Mouse (Mus musculus) gastrocnemius, adult 2 months (tissue): Measurements from ENCODE around the gene Actg1. TPM values are rescaled to one million over a fixed set of nuclear protein-coding genes. Genes with fewer than 3 reads are reported as not detected.

ENCODE experiments used
- DNase-seq: peaks from one replicate; pipeline ENCODE4 v3.0.0; 2022
- H3K27ac ChIP-seq: fragments of 200-600 bp; 2 replicates; pipeline ENCODE4 v1.8.1; 2022; ENCODE audit warnings: mild to moderate bottlenecking
- H3K4me3 ChIP-seq: fragments of 200-600 bp; 2 replicates; pipeline ENCODE4 v1.8.1; 2022; ENCODE audit warnings: mild to moderate bottlenecking, moderate library complexity
- CTCF ChIP-seq: fragments of 200-600 bp; IDR thresholded peaks from 2 replicates; pipeline ENCODE4 v1.8.1; 2022; ENCODE audit warnings: antibody characterized with exemption, mild to moderate bottlenecking, moderate library complexity
- intact Hi-C: fragments of 180-260 bp; cut with DNase I; formaldehyde crosslinking; loops from one replicate; pipeline ENCODE4 v1.15.1; 2025
- total RNA-seq, 2 experiments: library from RNA; stranded (reverse); gene quantifications; 2 replicates each; pipeline ENCODE4 v1.2.3; 2021

Gene Actg1
- total RNA-seq, 2 experiments from 2014 or later, result 201 to 262 TPM

GRCm38 (mm10) chr11:120339978-120340513, 8.3 kb downstream of the Actg1 start:
- Histone ChIP-seq H3K27ac (no peak overlapping the region), H3K4me3 (no peak overlapping the region)
- no peak for DNase-seq
- TF ChIP-seq CTCF, result no peak
- intact Hi-C loops, result loop anchor here (2.0 kb wide), 1 partner anchor 29 kb away; no protein-coding TSS in a partner anchor

- intact Hi-C loops, result no loop called here
- H3K4me3 ChIP-seq, result no peak overlapping the region
- no peak overlapping the region for H3K27ac ChIP-seq
- DNase-seq, result no peak
- TF ChIP-seq CTCF, result no peak
Measured at GRCm38 (mm10) chr11:120338786-120339185, 9.6 kb downstream of the Actg1 start.

DNA sequence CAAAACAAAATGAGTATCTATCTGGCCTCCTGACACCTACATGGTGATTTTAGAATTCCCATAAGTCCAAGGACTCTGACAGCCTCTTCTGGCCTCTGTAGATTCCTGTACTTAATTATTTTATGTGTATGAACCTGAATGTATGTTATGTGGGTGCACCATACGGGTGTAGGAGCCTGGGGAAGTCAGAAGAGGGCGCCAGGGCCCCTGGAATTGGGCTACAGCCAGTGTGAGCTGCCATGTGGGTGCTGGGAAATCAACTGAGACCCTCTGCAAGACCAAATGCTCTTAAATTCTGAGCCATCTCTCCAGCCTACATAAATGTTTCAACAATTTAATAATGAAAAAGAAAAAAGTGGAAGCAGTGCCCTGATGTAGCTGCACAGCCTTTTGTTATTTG, 10.9 kb downstream of the Actg1 start:
- intact Hi-C loops, result no loop called here
- Histone ChIP-seq H3K27ac (no peak overlapping the region), H3K4me3 (no peak overlapping the region)
- TF ChIP-seq CTCF, result no peak
- no peak for DNase-seq

DNA sequence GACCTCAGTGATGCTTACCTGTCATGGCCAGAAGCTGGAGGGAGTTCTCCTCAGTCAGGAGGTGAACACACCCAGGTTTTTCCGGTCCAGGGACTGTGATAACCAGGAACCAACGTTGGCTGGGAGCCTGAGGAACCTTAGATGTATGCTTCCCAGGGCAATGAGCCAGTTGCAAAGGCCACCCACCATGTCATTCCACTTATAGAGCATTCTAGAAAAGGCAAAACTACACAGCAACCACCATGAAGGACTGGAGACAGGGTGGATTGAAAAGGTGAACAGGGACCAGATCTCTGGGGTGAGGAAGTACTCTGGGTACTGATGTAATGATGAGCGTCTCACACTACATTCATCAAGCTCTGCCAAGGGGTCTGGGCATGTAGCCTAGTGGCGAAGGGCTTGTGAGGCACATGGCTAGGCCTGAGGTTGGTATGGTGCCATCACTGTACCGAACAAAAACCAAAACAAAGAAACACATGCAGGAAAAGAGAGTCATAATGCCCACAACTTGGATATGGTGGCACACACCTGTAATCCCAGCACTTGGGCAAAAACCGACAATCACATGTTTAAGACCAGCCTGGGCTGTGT, 12.8 kb downstream of the Actg1 start:
- Histone ChIP-seq H3K4me3 (no peak overlapping the region), H3K27ac (no peak overlapping the region)
- TF ChIP-seq CTCF, result no peak
- intact Hi-C loops, result no loop called here
- no peak for DNase-seq

DNA sequence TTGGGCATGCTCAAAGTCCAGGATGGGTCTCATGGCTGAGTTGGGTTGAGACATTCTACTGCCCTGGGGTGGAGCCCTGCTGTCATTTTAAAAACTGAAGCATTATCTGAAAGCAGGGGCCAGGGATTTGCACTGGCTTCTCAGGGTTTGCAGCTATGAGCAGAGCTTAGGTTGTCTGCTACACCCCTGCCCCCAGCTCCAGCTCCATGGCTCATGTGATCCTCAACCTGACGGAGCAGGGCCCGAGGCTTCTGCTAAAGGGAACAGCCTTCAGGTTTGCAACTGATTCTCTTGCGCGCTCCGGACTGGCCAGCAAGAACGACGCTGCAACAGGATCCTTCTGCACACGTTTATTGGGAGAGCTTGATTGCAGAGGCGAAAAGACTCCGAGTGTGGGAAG, 28.2 kb downstream of the Actg1 start:
- no peak for TF ChIP-seq CTCF
- Histone ChIP-seq H3K4me3 (no peak overlapping the region), H3K27ac (no peak overlapping the region)
- intact Hi-C loops, result no loop called here
- no peak for DNase-seq

- no peak overlapping the region for H3K4me3 ChIP-seq
- no peak for TF ChIP-seq CTCF
- H3K27ac ChIP-seq, result no peak overlapping the region
- intact Hi-C loops, result no loop called here
- no peak for DNase-seq
Measured at GRCm38 (mm10) chr11:120319310-120319709, 29.0 kb downstream of the Actg1 start.

DNA sequence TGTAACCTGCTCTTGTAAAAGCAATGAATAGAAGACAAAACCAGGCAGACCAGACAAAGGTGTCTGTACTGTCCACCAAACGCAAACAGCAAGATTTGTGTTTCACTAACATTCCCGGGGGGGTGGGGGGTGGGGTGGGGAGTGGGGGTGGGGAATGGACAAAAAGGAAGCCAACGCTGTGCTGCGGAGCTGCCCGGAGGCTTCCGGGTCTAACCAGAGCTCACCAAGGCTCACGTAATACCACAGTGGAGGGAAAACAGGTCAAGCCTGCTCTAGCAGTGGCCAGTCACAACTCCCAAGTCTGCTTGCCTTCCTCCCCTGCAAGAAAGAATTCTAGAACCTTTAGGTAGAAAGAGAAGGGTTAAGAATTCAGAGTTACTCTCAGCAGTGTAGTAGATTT, 30.9 kb downstream of the Actg1 start:
- DNase-seq, result no peak
- no peak overlapping the region for H3K27ac ChIP-seq
- no peak for TF ChIP-seq CTCF
- H3K4me3 ChIP-seq, result no peak overlapping the region
- intact Hi-C loops, result no loop called here

DNA sequence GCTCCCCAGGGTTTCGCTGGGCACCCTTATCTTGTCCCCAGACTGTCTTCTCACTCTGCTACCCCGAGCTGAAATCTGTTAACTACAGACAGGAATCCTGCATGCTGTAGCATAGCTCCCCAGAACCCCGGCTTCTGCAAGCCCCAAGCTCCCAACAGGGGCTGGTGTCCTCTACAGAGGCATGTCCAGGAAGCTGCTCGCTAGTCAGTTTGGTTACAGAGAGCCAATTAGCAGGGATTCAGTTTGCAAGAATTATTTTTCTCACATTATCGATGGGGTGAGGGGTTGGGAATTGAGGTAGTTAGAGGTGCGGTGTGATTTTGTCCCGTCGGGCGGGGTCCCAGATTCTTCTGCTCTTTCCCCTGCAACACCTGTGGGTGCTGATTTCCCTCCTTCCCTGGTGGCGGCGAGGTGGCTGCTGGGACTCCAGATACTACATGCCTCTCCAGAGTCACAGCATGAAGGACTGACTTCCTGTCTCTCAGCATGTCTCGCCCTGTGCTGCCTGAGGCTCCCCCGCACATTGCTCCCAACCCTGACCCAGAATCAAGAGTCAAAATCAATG, 31.6 kb downstream of the Actg1 start:
- intact Hi-C loops, result no loop called here
- no peak for TF ChIP-seq CTCF
- Histone ChIP-seq H3K4me3 (peak overlapping the region; percentile 80), H3K27ac (peak overlapping the region; percentile 91)
- DNase-seq, result no peak

DNA sequence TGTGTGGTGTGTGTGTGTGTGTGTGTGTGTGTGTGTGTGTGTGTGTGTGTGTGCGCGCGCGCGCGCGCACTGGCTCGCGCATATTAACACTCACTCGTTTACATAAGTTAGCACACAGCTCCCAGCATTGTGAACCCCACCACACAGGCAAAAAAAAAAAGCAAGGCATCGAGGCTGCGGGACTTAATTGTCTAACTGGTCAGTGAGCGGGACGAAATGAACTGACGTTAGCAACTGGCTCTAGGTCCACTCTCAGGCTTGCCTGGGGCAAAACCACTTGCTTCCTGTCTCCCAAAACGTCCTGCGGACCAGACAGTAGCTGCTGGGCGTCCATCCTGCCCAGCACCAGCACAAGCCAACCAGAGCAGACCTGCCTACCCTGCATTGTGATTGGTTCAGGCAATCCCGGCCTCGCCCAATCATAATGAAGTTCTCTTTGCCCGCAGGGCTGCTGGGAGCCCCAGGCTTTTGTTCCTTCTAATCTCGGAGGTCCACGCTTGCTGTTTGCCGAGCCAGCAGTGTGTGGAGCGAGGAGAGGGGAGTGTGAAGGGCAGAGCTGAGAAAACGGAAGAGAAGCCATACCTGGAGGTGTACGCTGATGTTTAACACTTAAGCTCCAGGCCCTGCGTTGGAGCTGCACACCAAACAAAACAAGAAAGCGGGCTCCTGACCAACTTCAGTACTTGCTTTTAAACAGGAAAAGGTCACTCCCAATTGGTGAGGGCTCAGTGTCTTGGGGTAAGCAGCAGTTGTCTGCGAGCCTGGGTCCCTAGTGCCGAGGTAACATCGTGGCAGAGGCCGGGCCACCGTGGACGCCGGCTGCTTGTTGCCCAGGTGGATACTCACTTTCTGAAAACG, 32.3 kb downstream of the Actg1 start:
- DNase-seq, result peak; percentile 92
- intact Hi-C loops, result no loop called here
- TF ChIP-seq CTCF, result no peak
- Histone ChIP-seq H3K4me3 (peak overlapping the region; percentile 80), H3K27ac (peak overlapping the region; percentile 91)

DNA sequence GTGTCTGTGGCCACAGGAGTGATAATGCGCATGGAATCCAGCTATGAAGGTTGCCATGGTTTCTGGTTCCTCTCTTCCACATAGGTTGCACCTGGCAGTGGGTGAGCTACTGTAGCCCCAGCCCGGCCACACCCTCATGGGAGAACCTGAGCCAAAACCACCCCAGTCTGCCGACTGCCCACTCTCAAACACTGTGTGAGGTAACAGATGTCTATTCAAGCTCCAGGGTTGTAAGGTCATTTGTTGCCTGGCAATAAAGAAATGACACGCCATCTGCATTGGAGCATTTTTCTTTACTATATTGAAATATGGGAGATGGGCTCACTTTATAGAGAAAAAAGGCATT, 33.0 kb downstream of the Actg1 start:
- TF ChIP-seq CTCF, result no peak
- DNase-seq, result no peak
- Histone ChIP-seq H3K4me3 (peak overlapping the region; percentile 80), H3K27ac (peak overlapping the region; percentile 91)
- intact Hi-C loops, result no loop called here

DNA sequence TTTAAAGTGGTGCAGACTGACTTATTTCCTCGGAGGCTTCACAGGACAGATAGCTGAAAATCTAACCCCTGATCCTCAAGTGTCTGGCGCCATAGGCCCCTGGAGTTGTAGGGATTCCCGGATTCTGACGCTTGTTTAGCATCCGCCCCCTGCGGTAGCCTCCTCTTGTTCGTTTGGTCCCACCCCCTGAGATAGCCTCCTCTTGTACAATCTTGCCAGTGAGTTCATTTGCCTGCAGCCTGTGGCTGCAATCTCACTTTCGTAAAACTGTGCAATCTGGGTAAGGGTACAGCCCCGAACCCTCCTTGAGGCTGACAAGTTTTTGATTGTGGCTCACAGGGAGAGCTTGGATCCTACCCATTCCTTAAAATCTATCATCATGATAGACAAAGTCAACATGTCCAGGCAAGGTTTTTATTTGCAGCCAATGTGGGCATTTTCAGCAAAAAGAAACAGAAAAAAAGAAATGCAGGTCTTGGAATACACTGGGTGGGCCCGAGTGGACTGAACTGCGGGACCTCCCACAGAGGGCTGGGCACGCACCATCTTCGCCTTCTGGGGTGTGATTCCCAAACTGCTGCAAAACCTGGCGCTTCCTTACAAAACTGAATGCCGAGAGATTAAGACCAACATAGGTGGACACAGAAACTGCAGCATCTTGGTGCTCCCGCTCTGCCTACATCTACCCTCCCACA, 33.5 kb downstream of the Actg1 start:
- no peak for DNase-seq
- no peak for TF ChIP-seq CTCF
- H3K4me3 ChIP-seq, result no peak overlapping the region
- H3K27ac ChIP-seq, result no peak overlapping the region
- intact Hi-C loops, result no loop called here

GRCm38 (mm10) chr11:120313906-120314685, 34.2 kb downstream of the Actg1 start:
- no peak for DNase-seq
- intact Hi-C loops, result no loop called here
- H3K4me3 ChIP-seq, result no peak overlapping the region
- H3K27ac ChIP-seq, result no peak overlapping the region
- no peak for TF ChIP-seq CTCF
